Mouse (Mus musculus) spleen, adult 2 months (tissue): ENCODE measurements around the gene Cmklr1.

Experiments used
- CTCF ChIP-seq: fragments of 200-500 bp; IDR thresholded peaks from 2 replicates; pipeline ENCODE4 v1.5.1; 2011; ENCODE audit warnings: mild to moderate bottlenecking, inconsistent platforms; ENCODE audit not compliant: insufficient read depth, insufficient read length, insufficient replicate concordance; ENCODE audit errors: extremely low read depth
- POLR2A ChIP-seq: fragments of 200-500 bp; IDR thresholded peaks from 2 replicates; pipeline ENCODE4 v1.6.1; 2011; ENCODE audit warnings: low read depth, low read length, inconsistent platforms

DNA sequence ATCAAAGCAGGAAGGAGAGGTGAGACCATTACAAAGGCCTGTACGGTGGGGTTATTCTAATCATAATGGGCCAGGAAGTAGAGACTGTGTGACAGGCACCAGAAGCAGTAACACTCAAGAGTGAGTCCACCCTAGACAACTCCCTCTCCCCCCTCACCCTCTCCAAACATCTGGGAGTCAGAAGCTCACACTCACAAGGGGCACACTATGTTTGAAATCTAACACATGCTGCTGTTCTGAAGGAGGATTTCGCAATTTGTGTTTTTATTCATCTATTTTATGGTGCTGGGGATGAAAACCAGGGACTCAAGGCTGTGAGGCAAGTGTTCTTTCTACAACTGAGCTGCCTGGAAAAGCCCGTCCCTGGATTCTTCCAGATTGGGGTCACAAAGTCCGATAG, 45.5 kb downstream of the Cmklr1 start:
- TF ChIP-seq CTCF (no peak), POLR2A (no peak)
